12 mouse cellular contexts compared by ENCODE assay signal in the genomic region with DNA sequence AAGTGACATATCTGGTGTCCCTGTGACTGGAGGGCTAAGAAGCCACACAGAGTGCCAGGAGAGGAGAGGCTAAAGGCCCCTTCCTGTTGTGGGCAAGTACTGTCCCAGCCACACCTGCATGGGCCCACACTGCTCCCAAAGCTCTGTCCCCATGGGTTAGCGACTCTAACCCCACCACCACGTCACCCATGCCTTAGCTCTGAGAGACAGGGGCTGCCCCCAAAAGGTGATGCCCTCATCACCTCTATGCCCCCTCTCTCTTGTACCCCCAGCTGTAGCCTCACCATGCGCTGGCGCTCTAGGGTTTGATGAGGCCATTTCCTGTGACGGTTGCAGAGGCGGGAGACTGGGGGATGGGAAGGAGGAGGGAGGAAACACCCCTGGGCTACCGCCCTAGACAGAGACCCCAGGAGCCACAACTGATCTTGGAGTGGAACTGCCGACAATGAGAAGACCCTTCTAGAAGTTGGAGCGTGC. TPM values are rescaled to one million over a fixed set of nuclear protein-coding genes. Genes with fewer than 3 reads are reported as not detected.
DNase-seq lines count a peak whose midpoint lies in the region; ATAC-seq lines count a peak whose summit lies in the region.
"Had no signal": no experiment of that assay in that cellular context is flagged by ENCODE, and none has a peak within 500 bp of the region (broad histone marks: within the 10 kb centered on the region; RNA-seq: fewer than 3 reads in every experiment).

No protein-coding gene starts in this region.

- peak; percentile 5 for DNase-seq in gastrocnemius, postnatal 10 days
- no peak for DNase-seq in gastrocnemius, postnatal 36 days
- DNase-seq in CD4-positive, CD25-positive, alpha-beta regulatory T cell, adult 2 months (ENCODE audit: low read depth, low spot score) = peak; percentile 78
- peak; percentile 88 for DNase-seq in induced T-regulatory cell, adult 2 months (ENCODE audit: low read depth)
- peak; percentile 79 to 86 for DNase-seq in natural killer cell, adult 2 months (ENCODE audit: low spot score in 2 of 2)
- DNase-seq in cerebellum, adult 18-20 months = no peak
- DNase-seq in cerebellum, postnatal 14 days = no peak

- no peaks in the 10 kb centered on the region for H3K36me3 ChIP-seq in hindbrain, embryonic 16.5 days (ENCODE audit: control insufficient read depth, insufficient read depth, low read length)
- H3K36me3 ChIP-seq: heart, embryonic 13.5 days; midbrain, embryonic 13.5 days had no signal

- ATAC-seq in hindbrain, embryonic 16.5 days = no peak
- ATAC-seq: midbrain, embryonic 13.5 days had no signal

- intact Hi-C loops in gastrocnemius, postnatal 36 days (cut with DNase I) = no loop called here

- 92% methylated on average over 9 of the region's 9 CpGs for WGBS in hindbrain, embryonic 16.5 days

- H3K27ac ChIP-seq in hindbrain, embryonic 16.5 days (ENCODE audit: low read depth, low read length) = no peak overlapping the region
- H3K27ac ChIP-seq: heart, embryonic 13.5 days; midbrain, embryonic 13.5 days had no signal

- H3K9me3 ChIP-seq in hindbrain, embryonic 16.5 days (ENCODE audit: control insufficient read depth, low read length) = no peaks in the 10 kb centered on the region
- H3K9me3 ChIP-seq: heart, embryonic 13.5 days; midbrain, embryonic 13.5 days had no signal

- 0 out of 2 replicates have a peak, but pooled peaks cover 2% of the 10 kb centered on the region for H3K27me3 ChIP-seq in hindbrain, embryonic 16.5 days (replicated peaks; ENCODE audit: control insufficient read depth, insufficient read depth, low read length)

- no peaks in the 10 kb centered on the region; the same call in 1 of the 2 replicates for H3K4me1 ChIP-seq in hindbrain, embryonic 16.5 days (ENCODE audit: control insufficient read depth, insufficient read depth, low read depth, low read length)

- H3K4me3 ChIP-seq in hindbrain, embryonic 16.5 days (ENCODE audit: low read length) = no peak overlapping the region
- H3K4me3 ChIP-seq: heart, embryonic 13.5 days; midbrain, embryonic 13.5 days had no signal

- no peak overlapping the region for H3K9ac ChIP-seq in hindbrain, embryonic 16.5 days (ENCODE audit: low read depth, low read length)
- H3K9ac ChIP-seq: heart, embryonic 13.5 days; midbrain, embryonic 13.5 days had no signal

- H3K4me2 ChIP-seq in hindbrain, embryonic 16.5 days (ENCODE audit: low read length) = no peak overlapping the region
- H3K4me2 ChIP-seq: heart, embryonic 13.5 days; midbrain, embryonic 13.5 days had no signal

RNA-seq across cellular contexts. Expression of gene Ptpn7, which starts 0.4 kb away (rescaled TPM):
- 1 to 10 TPM in 1 of 2 experiments, under 1 TPM in 1; 0.38 to 1.1 TPM for total RNA-seq in gastrocnemius, postnatal 10 days (2021)
- total RNA-seq in gastrocnemius, postnatal 36 days (2021) = under 1 TPM; 0.27 to 0.56 TPM
- 0.24 and 0.30 TPM in 2 replicates for polyA plus RNA-seq in hindbrain, embryonic 16.5 days (2015; fragmentation: Nextera tagmentation; extraction: Ambion mirVana)

RNA-seq across cellular contexts. Expression of gene Arl8a, which starts 13.7 kb away (rescaled TPM):
- total RNA-seq in gastrocnemius, postnatal 10 days (2021) = 10 to 100 TPM; 32.3 to 39.9 TPM
- total RNA-seq in gastrocnemius, postnatal 36 days (2021) = 10 to 100 TPM; 15.6 to 16.9 TPM
- polyA plus RNA-seq in hindbrain, embryonic 16.5 days (2015; fragmentation: Nextera tagmentation; extraction: Ambion mirVana) = 329 and 392 TPM in 2 replicates

RNA-seq across cellular contexts. Expression of gene Lgr6, which starts 27.9 kb away (rescaled TPM):
- total RNA-seq in gastrocnemius, postnatal 10 days (2021) = 1 to 10 TPM; 1.2 to 1.6 TPM
- total RNA-seq in gastrocnemius, postnatal 36 days (2021) = under 1 TPM; 0.39 to 0.51 TPM
- polyA plus RNA-seq in hindbrain, embryonic 16.5 days (2015; fragmentation: Nextera tagmentation; extraction: Ambion mirVana) = 1.4 and 1.7 TPM in 2 replicates

RNA-seq across cellular contexts. Expression of gene Gpr37l1, which starts 34.5 kb away (rescaled TPM):
- 1 to 10 TPM; 2.0 to 2.6 TPM for total RNA-seq in gastrocnemius, postnatal 10 days (2021)
- total RNA-seq in gastrocnemius, postnatal 36 days (2021) = under 1 TPM; 0.26 to 0.42 TPM
- 2.7 and 6.1 TPM in 2 replicates for polyA plus RNA-seq in hindbrain, embryonic 16.5 days (2015; fragmentation: Nextera tagmentation; extraction: Ambion mirVana)
- polyA plus RNA-seq: C2C12; embryonic facial prominence, embryonic 11.5 days; heart, embryonic 13.5 days had no signal

Comparison
In these comparisons a context has a peak if more than half of its experiments do, and no peak if none do; other contexts are left out.
1. DNase-seq: peak in gastrocnemius, postnatal 10 days (single experiment), CD4-positive, CD25-positive, alpha-beta regulatory T cell, adult 2 months (single experiment), induced T-regulatory cell, adult 2 months (single experiment) and natural killer cell, adult 2 months (2 of 2); none in gastrocnemius, postnatal 36 days (0 of 2), cerebellum, adult 18-20 months (0 of 2) and cerebellum, postnatal 14 days (0 of 2).